Mouse (Mus musculus) heart, adult 2 months (tissue): ENCODE measurements at regions not wholly inside any gene's neighbourhood (a gene's known extent, or its start where the extent isn't known, plus 50 kb on each side); places are given as distances from the start of the nearest gene placed in this dataset.

Source experiments
- CTCF ChIP-seq: fragments of 200-600 bp; IDR thresholded peaks from 2 replicates; pipeline ENCODE4 v1.8.1; 2022; ENCODE audit warnings: antibody characterized with exemption, mild to moderate bottlenecking, moderate library complexity
- EP300 ChIP-seq: fragments of 200-500 bp; IDR thresholded peaks from 2 replicates; pipeline ENCODE4 v1.6.1; 2011; ENCODE audit warnings: low read depth, low read length, control low read depth; ENCODE audit not compliant: insufficient read depth

GRCm38 (mm10) chr7:64003904-64004303 is 65.2 kb upstream of the Klf13 start:
- no peak for TF ChIP-seq CTCF
- TF ChIP-seq EP300 = no peak
